Mouse (Mus musculus) neural tube, embryonic 11.5 days (tissue): Measurements from ENCODE around the gene Rufy2. TPM values are rescaled to one million over a fixed set of nuclear protein-coding genes. Genes with fewer than 3 reads are reported as not detected.
"Not testable (repeated sequence)": the region's sequence is repeated elsewhere in the genome, so short reads cannot be mapped to it uniquely, and the experiment has no call there.

Experiments used
- ATAC-seq: fragments of 200-750 bp; cut with Nextera tagmentation; 2 replicates; pipeline ENCODE4 v1.8.0; 2017; ENCODE audit warnings: moderate number of reproducible peaks, mild to moderate bottlenecking, moderate TSS enrichment, moderate library complexity; ENCODE audit not compliant: insufficient read depth, low FRiP score, low TSS enrichment
- DNase-seq: peaks from one replicate; pipeline ENCODE4 v3.0.0-alpha.2; 2015; ENCODE audit warnings: low spot score
- H3K27ac ChIP-seq: fragments of 300-500 bp; sonication (generic); 2 replicates; pipeline ENCODE4 v1.5.1; 2014; ENCODE audit warnings: low read depth, mild to moderate bottlenecking, low read length
- H3K27me3 ChIP-seq: fragments of 300-500 bp; sonication (generic); 2 replicates; pipeline ENCODE4 v1.6.1; 2014; ENCODE audit warnings: mild to moderate bottlenecking, low read length, mixed read lengths; ENCODE audit not compliant: control insufficient read depth, insufficient read depth
- H3K36me3 ChIP-seq: fragments of 300-500 bp; sonication (generic); 2 replicates; pipeline ENCODE4 v1.6.1; 2014; ENCODE audit warnings: mild to moderate bottlenecking, low read length, moderate library complexity, mixed read lengths; ENCODE audit not compliant: control insufficient read depth, insufficient read depth
- H3K4me1 ChIP-seq: fragments of 300-500 bp; sonication (generic); 2 replicates; pipeline ENCODE4 v1.6.1; 2014; ENCODE audit warnings: low read length, mixed read lengths; ENCODE audit not compliant: control insufficient read depth, insufficient read depth
- H3K4me2 ChIP-seq: fragments of 300-500 bp; sonication (generic); 2 replicates; pipeline ENCODE4 v1.6.1; 2014; ENCODE audit warnings: low read depth, mild to moderate bottlenecking, moderate library complexity
- H3K4me3 ChIP-seq: fragments of 300-500 bp; sonication (generic); 2 replicates; pipeline ENCODE4 v1.5.1; 2014; ENCODE audit warnings: low read depth, low read length
- H3K9ac ChIP-seq: fragments of 300-500 bp; sonication (generic); 2 replicates; pipeline ENCODE4 v1.6.1; 2014; ENCODE audit warnings: mild to moderate bottlenecking, low read length
- H3K9me3 ChIP-seq: fragments of 300-500 bp; sonication (generic); 2 replicates; pipeline ENCODE4 v1.6.1; 2016; ENCODE audit warnings: low read length; ENCODE audit not compliant: control insufficient read depth
- WGBS: fragments of 180-500 bp; shearing (Covaris S2); extraction: QIAGEN DNeasy Blood & Tissue Kit; methylation state at CpG from one replicate; pipeline ENCODE4 v1.1.7; 2014; 5-methylcytosine and 5-hydroxymethylcytosine counted together
- polyA plus RNA-seq: library from polyadenylated mRNA; unstranded; fragments of >200 nt; fragmentation: Nextera tagmentation; extraction: Ambion mirVana; gene quantifications from 2 replicates; pipeline ENCODE4 v1.2.1, GENCODE M21; 2014

Rufy2 gene
- polyA plus RNA-seq, 1 experiment from 2014 or later = 22.7 TPM

- Histone ChIP-seq H3K4me3 (no peak overlapping the region), H3K4me2 (no peak overlapping the region), H3K36me3 (no peaks in the 10 kb centered on the region), H3K9ac (no peak overlapping the region), H3K27me3 (no peaks in the 10 kb centered on the region), H3K9me3 (no peaks in the 10 kb centered on the region), H3K4me1 (no peaks in the 10 kb centered on the region), H3K27ac (no peak overlapping the region)
- 77% methylated on average over 6 of the region's 6 CpGs for WGBS
- no peak for ATAC-seq
- no peak for DNase-seq
These were observed 72.0 kb downstream of the Rufy2 start for GRCm38 (mm10) chr10:63052011-63052410.

- H3K4me1 ChIP-seq = no peaks in the 10 kb centered on the region
- ATAC-seq = no peak
- H3K27me3 ChIP-seq = no peaks in the 10 kb centered on the region
- no peak overlapping the region for H3K9ac ChIP-seq
- H3K36me3 ChIP-seq = no peaks in the 10 kb centered on the region
- H3K9me3 ChIP-seq = no peaks in the 10 kb centered on the region
- H3K27ac ChIP-seq = no peak overlapping the region
- H3K4me3 ChIP-seq = no peak overlapping the region
- WGBS = 61% methylated on average over 6 of the region's 6 CpGs
- no peak overlapping the region for H3K4me2 ChIP-seq
- DNase-seq = no peak
These were observed 73.0 kb downstream of the Rufy2 start for GRCm38 (mm10) chr10:63053007-63053406.

- not testable (repeated sequence) for H3K4me2 ChIP-seq, H3K4me3 ChIP-seq, H3K27ac ChIP-seq, H3K9me3 ChIP-seq, H3K27me3 ChIP-seq, ATAC-seq, H3K36me3 ChIP-seq, H3K9ac ChIP-seq, DNase-seq, H3K4me1 ChIP-seq
- WGBS = 86% methylated on average over 6 of the region's 6 CpGs
These were observed 74.0 kb downstream of the Rufy2 start for GRCm38 (mm10) chr10:63054071-63054470.

- no peak overlapping the region for H3K27ac ChIP-seq
- no peak overlapping the region for H3K9ac ChIP-seq
- H3K27me3 ChIP-seq = no peaks in the 10 kb centered on the region
- no peak overlapping the region for H3K4me3 ChIP-seq
- ATAC-seq (no peak), DNase-seq (no peak)
- 77% methylated on average over 2 of the region's 2 CpGs for WGBS
- no peak overlapping the region for H3K4me2 ChIP-seq
- no peaks in the 10 kb centered on the region for H3K9me3 ChIP-seq
- no peaks in the 10 kb centered on the region for H3K36me3 ChIP-seq
- no peaks in the 10 kb centered on the region for H3K4me1 ChIP-seq
These were observed 74.6 kb downstream of the Rufy2 start for GRCm38 (mm10) chr10:63054586-63054985.

GRCm38 (mm10) chr10:63056966-63057750, 77.1 kb downstream of the Rufy2 start:
- H3K9me3 ChIP-seq = no peaks in the 10 kb centered on the region
- no peak overlapping the region for H3K4me3 ChIP-seq
- no peak for DNase-seq
- no peaks in the 10 kb centered on the region for H3K36me3 ChIP-seq
- H3K27ac ChIP-seq = no peak overlapping the region
- H3K27me3 ChIP-seq = no peaks in the 10 kb centered on the region
- H3K4me2 ChIP-seq = no peak overlapping the region
- 39% methylated on average over 23 of the region's 24 CpGs for WGBS
- H3K9ac ChIP-seq = no peak overlapping the region
- no peaks in the 10 kb centered on the region for H3K4me1 ChIP-seq
- no peak for ATAC-seq

- DNase-seq = no peak
- WGBS = 89% methylated on average over 2 of the region's 2 CpGs
- no peaks in the 10 kb centered on the region for H3K36me3 ChIP-seq
- H3K4me2 ChIP-seq = no peak within 1 kb of the TSS
- H3K27ac ChIP-seq = no peak within 1 kb of the TSS
- no peaks in the 10 kb centered on the region for H3K4me1 ChIP-seq
- ATAC-seq = no peak
- no peak within 1 kb of the TSS for H3K9ac ChIP-seq
- H3K27me3 ChIP-seq = no peaks in the 10 kb centered on the region
- H3K4me3 ChIP-seq = no peak within 1 kb of the TSS
- H3K9me3 ChIP-seq = no peaks in the 10 kb centered on the region
These were observed 79.8 kb downstream of the Rufy2 start, which contains the start of gene Pbld1 for GRCm38 (mm10) chr10:63059862-63060261. Gene Pbld1 (plus strand): TSS chr10:63060162.

GRCm38 (mm10) chr10:63060406-63060805, 80.4 kb downstream of the Rufy2 start:
- Histone ChIP-seq H3K9me3 (no peaks in the 10 kb centered on the region), H3K27ac (no peak overlapping the region), H3K4me3 (no peak overlapping the region), H3K9ac (no peak overlapping the region), H3K27me3 (no peaks in the 10 kb centered on the region), H3K4me1 (no peaks in the 10 kb centered on the region), H3K4me2 (no peak overlapping the region), H3K36me3 (no peaks in the 10 kb centered on the region)
- ATAC-seq (no peak), DNase-seq (no peak)
- 82% methylated on average over 11 of the region's 11 CpGs for WGBS

GRCm38 (mm10) chr10:63061266-63061665, 81.2 kb downstream of the Rufy2 start:
- H3K9me3 ChIP-seq = no peaks in the 10 kb centered on the region
- no peak overlapping the region for H3K4me2 ChIP-seq
- 75% methylated on average over 12 of the region's 12 CpGs for WGBS
- H3K27ac ChIP-seq = no peak overlapping the region
- no peaks in the 10 kb centered on the region for H3K36me3 ChIP-seq
- no peak overlapping the region for H3K9ac ChIP-seq
- ATAC-seq = no peak
- H3K4me3 ChIP-seq = no peak overlapping the region
- no peak for DNase-seq
- no peaks in the 10 kb centered on the region for H3K4me1 ChIP-seq
- no peaks in the 10 kb centered on the region for H3K27me3 ChIP-seq

- no peaks in the 10 kb centered on the region for H3K4me1 ChIP-seq
- H3K9ac ChIP-seq = no peak overlapping the region
- H3K36me3 ChIP-seq = no peaks in the 10 kb centered on the region
- no peak overlapping the region for H3K4me2 ChIP-seq
- no peaks in the 10 kb centered on the region for H3K9me3 ChIP-seq
- no peak overlapping the region for H3K4me3 ChIP-seq
- H3K27ac ChIP-seq = no peak overlapping the region
- no peaks in the 10 kb centered on the region for H3K27me3 ChIP-seq
- DNase-seq = no peak
- no peak for ATAC-seq
- 97% methylated on average over 5 of the region's 5 CpGs for WGBS
These were observed 82.7 kb downstream of the Rufy2 start for GRCm38 (mm10) chr10:63062696-63063095.
